Mouse (Mus musculus) gastrocnemius, postnatal 36 days (tissue): ENCODE measurements around the gene Olfr177. TPM values are rescaled to one million over a fixed set of nuclear protein-coding genes. Genes with fewer than 3 reads are reported as not detected.

ENCODE experiments used
- DNase-seq, 2 experiments: peaks; one replicate each; pipeline ENCODE4 v3.0.0; 2022
- intact Hi-C: fragments of 180-260 bp; cut with DNase I; formaldehyde crosslinking; loops from one replicate; pipeline ENCODE4 v1.15.1; 2025
- long read RNA-seq, 2 experiments: library from polyadenylated mRNA; stranded (forward); transcript quantifications; one replicate each; pipeline ENCODE4 v2.0.0; 2021
- total RNA-seq, 2 experiments: library from RNA; stranded (reverse); gene quantifications; 2 replicates each; pipeline ENCODE4 v1.2.3; 2021

The Olfr177 gene
- total RNA-seq, result not detected
- long read RNA-seq, experiment 1, result 0 reads
- long read RNA-seq, experiment 2, result 0 reads

DNA sequence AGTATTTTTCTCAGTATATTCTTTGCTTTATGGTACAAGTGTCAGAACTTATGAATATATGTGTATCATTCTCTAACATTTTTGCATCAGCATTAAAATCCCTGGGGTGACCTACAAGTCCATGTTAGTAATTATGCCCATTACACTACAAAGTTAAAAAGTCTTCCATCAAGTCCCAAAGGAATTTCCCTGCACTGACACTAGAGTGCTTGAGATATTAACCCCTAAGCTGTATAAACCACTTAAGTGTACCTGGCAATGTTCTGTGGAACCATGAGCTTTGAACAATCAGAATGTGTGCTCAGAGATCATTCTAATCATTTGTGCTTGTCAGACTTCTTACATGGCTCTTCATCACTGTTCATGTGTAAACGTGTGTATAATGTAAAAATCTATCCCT is at the start of gene Olfr177:
TSS of gene Olfr177 (minus strand) at position 101 of the 400 bp plus-strand sequence.
- DNase-seq, result no peak

DNA sequence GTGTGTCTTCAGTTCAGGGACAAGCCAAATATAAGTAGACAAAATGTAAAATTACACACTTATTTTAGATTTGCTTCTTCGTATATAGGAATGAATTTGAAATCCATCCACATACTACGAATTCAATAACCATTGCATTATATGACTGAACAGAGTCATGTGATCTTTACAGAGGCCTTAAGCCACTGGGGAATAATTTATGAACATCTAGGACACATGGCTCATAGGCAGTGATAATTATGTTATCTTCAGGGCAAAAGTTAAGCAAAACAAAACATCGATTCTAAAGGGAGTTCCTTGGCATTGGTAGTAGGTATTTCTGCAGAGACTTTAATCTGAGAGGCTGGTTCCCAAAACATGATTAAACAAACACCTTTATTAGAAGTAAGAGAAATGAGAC is 17.4 kb upstream of the Olfr177 start, which contains the start of gene Olfr178:
TSS of gene Olfr178 (minus strand) at position 101 of the 400 bp plus-strand sequence.
- intact Hi-C loops, result no loop called here
- no peak for DNase-seq

More for the DNA sequence above, at the start of gene Olfr177:
- intact Hi-C loops, result no loop called here

DNA sequence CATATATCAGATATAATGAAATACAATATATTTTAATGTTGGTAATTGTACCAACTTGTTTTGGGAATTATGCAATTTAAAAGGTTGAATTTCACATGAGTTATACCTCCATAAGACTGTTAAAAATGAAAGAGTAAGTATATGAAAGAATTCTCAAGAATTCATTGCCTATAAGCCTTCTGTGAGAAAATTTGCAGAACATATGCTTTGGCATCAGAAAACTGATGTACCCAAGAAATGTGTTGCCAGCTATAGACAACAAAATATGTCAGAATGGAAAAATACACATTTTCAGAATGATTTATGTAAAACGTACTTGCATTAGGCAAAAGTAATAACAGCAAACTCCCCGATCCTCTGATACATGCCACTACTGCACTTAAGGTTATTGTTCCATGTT is 9.8 kb upstream of the Olfr177 start:
- intact Hi-C loops, result no loop called here

DNA sequence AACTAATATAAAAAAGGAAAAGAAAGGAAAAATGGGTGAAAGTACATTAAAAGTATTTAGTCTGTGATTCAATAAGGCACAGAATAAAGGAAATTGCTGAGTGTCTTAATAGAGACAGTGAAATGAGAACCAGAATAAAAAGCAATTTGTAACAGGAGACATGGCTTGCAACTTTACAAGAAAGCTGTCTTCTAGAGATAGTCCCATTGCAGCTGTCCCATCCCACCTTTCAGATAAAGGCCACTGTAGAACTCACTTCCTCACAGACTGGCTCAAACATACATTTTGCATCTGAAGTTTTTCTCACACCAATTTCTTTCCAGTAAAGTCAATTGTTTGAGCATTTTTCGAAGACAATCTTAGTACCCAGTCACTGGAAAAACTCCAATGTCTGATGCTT is 13.1 kb downstream of the Olfr177 start:
- intact Hi-C loops, result no loop called here
- no peak for DNase-seq

More for the DNA sequence above, 9.8 kb upstream of the Olfr177 start:
- no peak for DNase-seq

DNA sequence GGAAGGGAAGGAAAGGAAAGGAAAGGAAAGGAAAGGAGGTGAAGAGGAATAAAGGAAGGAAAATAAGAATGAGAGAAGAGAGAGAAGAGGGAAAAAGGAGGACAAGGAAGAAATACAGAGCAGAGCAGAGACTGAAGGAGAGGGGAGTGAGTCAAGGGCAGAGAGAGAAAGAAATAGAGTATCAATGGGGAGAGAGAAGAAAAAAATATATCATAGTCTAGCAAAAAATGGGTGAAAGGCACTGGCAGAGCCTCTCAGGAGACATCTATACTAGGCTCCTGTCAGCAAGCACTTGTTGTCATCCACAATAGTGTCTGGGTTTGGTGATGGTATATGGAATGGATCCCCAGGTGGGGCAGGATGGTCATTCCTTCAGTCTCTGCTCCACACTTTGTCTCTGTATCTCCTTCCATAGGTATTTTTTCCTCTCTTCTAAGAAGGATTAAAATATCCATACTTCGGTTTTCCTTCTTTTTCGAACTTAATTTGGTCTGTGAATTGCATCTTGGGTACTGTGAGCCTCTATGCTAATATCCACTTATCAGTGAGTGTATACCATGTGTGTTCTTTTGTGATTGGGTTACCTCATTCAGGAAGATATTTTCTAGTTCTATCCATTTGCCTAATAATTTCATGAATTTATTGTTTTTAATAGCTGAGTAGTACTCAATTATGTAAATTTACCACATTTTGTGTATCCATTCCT is 14.4 kb downstream of the Olfr177 start:
- no peak for DNase-seq
- intact Hi-C loops, result no loop called here

DNA sequence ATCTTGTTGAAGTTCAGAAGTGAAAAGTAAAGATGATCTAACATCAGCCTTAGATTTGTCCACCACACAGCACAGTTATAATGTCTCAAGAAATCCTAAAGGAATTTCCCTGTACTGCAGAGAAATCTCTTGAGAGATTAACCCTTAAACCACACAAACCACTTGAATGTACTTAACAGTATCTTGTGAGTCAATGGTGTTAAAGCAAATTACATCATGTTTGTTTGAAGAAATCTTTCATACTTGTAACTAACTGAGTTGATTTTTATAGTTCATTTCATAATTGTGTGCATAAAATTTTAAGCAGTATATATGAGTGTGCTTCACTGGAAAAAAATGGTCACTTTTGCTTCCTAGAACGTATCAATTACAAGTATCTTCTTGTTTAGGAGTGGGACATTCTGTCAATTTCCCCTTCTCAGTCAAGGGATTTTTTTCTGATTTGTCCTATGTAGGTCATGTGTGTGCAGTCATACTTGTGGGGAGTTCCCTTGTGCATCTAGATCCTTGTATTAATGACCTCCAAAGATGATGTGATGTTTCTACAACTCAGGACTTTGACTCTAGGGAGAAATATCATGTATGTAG is 47.7 kb downstream of the Olfr177 start, which contains the start of gene Olfr175-ps1:
TSS of gene Olfr175-ps1 (minus strand) at position 51 of the 588 bp plus-strand sequence.
- intact Hi-C loops, result no loop called here
- DNase-seq, result no peak

Other genes with a start within 250 kb of the Olfr177 start
- not detected for gene E330017A01Rik, start 236.0 kb downstream of the Olfr177 start, total RNA-seq
- gene Cpox, start 204.5 kb downstream of the Olfr177 start, total RNA-seq, result 10 to 100 TPM; 18.4 to 20.8 TPM
- gene Gpr15, start 155.7 kb downstream of the Olfr177 start, total RNA-seq, result not detected
- gene Cldnd1, start 146.9 kb downstream of the Olfr177 start, total RNA-seq, result 10 to 100 TPM; 61.2 to 65.3 TPM
- not detected for gene Olfr172, start 111.6 kb downstream of the Olfr177 start, total RNA-seq
- not detected for gene Olfr173, start 74.5 kb downstream of the Olfr177 start, total RNA-seq
- gene Olfr175-ps1, start 48.0 kb downstream of the Olfr177 start, total RNA-seq, result not detected
- gene Olfr178, start 17.3 kb upstream of the Olfr177 start, total RNA-seq, result not detected
- gene Olfr181, start 54.0 kb upstream of the Olfr177 start, total RNA-seq, result not detected
- gene Olfr180, start 54.6 kb upstream of the Olfr177 start, total RNA-seq, result not detected
- not detected for gene Olfr183, start 120.6 kb upstream of the Olfr177 start, total RNA-seq
- gene Olfr186, start 155.5 kb upstream of the Olfr177 start, total RNA-seq, result not detected
- not detected for gene Olfr187, start 165.0 kb upstream of the Olfr177 start, total RNA-seq
- not detected for gene Olfr190, start 203.2 kb upstream of the Olfr177 start, total RNA-seq
- not detected for gene Olfr191, start 215.1 kb upstream of the Olfr177 start, total RNA-seq
- gene Olfr193, start 237.1 kb upstream of the Olfr177 start, total RNA-seq, result not detected
- gene Olfr194, start 246.3 kb upstream of the Olfr177 start, total RNA-seq, result not detected